Mouse (Mus musculus) bone marrow macrophage, adult 2 months (primary cell): Measurements from ENCODE around the gene Gpa33.

Experiments used
- CTCF ChIP-seq: IDR thresholded peaks from 2 replicates; pipeline ENCODE4 v1.5.1; 2012; ENCODE audit warnings: low read depth, mild to moderate bottlenecking, low read length, moderate library complexity
- POLR2A ChIP-seq: IDR thresholded peaks from 2 replicates; pipeline ENCODE4 v1.6.1; 2012; ENCODE audit warnings: mild to moderate bottlenecking, low read depth, low read length, borderline replicate concordance

DNA sequence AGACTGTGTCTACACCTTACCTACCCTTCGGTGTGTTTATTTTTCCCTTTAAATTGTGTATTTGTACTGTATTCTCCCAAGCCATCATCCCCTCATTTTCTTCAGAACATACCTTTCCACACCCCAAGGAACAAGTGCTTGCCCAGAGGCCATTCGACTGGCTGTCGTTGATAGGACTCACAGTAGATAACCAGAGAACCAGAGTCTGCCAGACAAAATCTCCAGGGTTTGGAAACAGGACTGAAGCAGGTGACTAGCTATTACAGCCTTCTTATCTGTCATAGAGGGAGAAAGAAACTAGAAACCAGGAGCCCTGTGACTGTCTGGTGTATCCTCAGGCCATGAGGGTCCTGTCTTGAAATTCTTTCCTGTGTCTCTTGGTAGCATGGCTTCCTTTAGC lies 25.2 kb upstream of the Gpa33 start:
- TF ChIP-seq CTCF (no peak), POLR2A (no peak)
